Mouse (Mus musculus) yolk sac, embryonic 10.5 days (tissue): ENCODE data around the gene Ncoa3.
A peak's percentile ranks its signal among the peaks of the same experiment; 100 is the strongest.
"Not testable (repeated sequence)": the region's sequence is repeated elsewhere in the genome, so short reads cannot be mapped to it uniquely, and the experiment has no call there.

Source experiments
- DNase-seq: peaks from one replicate; pipeline ENCODE4 v3.0.0-alpha.2; 2017; ENCODE audit warnings: low spot score

Gene Ncoa3

DNA sequence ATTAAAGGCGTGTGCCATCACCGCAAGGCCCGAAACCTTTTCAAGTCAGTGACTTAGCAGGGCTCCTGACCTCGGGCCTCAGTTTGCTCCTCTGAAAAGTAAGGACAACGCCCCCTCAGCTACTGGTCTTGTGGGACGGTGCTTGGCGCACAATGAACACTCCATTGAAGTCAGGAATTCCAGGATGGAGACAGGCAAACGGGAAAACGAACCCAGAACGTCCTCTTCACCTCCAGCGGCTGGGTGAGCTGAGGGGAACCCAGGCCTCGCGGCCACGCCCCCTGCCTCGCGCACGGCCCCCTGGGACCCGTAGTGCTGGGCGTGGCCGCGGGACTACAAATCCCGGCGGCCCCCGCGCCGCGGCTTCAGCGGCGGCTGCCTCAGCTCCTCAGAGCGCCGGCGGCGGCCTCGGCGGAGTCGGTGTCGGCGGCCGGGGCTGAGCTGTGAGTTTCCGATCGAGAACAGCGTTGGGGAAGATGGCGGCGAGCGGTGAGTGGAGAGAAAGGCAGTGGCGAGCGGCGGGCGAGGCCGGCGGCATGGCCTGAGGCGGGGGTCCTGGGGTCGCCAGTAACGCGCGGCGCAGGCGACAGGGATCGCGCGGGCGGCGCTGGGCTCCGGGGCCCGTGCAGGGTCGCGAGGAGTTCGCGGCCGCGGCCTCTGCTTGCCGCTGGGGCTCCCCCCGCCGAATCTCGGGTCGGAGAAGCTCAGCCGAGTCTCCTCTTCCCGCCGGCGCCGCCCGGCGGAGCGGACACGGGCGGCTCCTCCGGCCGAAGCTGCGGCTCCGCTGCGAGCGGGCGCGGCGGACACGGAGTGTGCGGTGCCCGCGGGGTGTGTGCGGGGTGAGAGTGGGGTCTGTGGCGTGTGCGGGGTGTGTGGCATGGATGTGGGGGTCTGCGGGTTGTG is at the start of gene Ncoa3:
TSS of gene Ncoa3 (plus strand) at position 367 of the 903 bp plus-strand sequence.
- DNase-seq, result peak; percentile 90

DNA sequence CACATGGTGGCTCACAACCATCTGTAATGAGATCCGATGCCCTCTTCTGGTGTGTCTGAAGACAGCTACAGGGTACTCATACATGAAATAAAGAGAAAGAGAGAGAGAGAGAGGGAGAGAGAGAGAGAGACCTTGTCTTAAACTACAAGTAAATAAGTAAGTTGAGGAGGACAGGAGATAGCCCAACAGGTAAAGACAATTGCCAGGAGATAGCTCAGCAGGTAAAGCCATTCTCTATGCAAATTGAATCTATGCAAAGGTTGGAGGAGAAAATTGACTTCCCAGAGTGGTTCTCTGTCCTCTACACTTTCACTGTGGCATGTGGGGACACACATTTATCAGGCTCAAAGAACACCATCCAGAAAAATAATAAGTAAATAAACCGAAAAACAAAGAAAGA is 49.3 kb upstream of the Ncoa3 start:
- DNase-seq, result no peak

DNA sequence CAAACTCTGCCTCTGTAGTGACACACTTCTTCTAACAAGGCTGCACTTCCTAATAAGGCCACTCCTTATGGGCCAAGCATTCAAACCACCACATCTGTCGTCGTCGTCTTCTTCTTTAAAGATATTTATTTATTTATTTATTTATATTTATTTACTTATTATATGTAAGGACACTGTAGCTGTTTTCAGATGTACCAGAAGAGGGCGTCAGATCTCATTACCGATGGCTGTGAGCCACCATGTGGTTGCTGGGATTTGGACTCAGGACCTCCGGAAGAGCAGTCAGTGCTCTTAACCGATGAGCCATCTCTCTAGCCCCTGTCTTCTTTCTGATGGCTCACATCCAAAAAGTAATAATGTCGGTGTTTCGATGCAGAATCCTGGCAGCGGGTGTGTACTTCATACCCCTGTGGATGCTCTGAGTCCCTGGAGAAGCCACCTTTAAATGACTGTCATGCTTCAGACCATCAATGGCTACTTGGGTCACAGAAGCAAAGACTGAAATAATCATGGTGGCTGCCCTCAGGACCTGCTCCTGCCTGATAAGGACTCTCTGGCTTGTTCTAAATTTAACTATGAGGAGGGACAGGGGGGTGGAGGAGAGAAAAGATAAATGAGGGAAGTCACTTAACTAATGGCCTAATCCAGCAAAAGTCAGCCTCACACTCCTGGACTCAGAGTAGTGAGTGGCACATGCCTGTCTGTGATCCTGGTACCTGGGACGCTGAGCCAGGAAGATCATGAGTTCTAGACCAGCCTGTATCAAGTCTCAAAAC is 47.7 kb upstream of the Ncoa3 start:
- no peak for DNase-seq

DNA sequence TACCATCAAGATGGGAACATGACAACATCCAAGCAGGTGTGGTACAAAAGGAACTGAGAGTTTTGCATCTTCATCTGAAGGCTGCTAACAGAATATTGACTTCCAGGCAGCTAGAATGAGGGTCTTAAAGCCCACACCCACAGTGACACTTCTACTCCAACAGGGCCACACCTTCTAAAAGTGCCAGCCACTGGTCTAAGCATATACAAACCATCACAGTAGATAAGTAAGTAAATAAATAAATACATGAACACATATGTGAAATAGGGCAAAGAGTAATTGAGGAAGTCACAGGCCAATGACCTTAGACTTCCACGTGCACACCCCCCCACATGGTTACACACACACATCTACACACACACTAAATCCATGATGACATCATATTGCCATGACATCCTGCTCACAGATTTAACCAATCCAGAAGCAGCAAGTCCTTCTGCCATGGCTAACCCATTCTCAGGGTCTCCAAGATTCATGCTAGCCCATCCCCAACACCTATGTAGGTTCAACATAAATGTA is 46.3 kb upstream of the Ncoa3 start:
- DNase-seq, result no peak

DNA sequence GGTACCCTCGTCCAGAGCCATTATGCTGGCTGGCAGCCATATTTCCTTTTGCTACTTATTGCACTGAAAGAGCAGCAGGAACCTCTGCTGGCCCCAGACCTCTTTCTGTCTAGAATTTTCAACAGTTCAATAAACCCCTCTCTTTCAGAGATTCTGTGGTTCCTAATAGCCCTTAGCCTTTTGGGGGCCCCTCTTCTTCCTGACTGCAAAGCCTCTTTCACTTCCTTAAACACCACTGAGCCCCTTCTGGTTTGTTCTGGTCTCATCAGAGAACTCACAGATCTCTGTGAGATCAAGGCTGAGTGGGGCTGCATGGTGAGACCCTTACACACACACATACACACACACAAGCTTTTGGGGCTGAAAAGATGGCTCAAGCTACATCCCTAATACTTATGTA is 44.4 kb upstream of the Ncoa3 start:
- DNase-seq, result no peak

DNA sequence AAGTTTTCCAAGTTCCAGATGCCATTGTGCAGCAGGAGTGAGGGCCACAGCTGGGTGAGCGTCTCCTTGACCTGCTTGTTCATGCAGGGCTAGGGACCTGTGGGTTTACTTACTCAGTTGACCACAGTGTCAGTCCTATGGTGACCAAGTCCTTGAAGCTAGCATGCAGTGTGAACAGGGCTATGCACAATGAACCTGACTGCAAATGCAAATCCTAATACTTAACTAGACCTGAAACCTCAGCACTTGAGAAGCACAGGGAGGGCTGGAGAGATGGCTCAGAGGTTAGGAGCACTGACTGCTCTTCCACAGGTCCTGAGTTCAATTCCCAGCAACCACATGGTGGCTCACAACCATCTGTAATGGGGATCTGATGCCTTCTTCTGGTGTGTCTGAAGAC is 43.7 kb upstream of the Ncoa3 start:
- DNase-seq, result not testable (repeated sequence)

DNA sequence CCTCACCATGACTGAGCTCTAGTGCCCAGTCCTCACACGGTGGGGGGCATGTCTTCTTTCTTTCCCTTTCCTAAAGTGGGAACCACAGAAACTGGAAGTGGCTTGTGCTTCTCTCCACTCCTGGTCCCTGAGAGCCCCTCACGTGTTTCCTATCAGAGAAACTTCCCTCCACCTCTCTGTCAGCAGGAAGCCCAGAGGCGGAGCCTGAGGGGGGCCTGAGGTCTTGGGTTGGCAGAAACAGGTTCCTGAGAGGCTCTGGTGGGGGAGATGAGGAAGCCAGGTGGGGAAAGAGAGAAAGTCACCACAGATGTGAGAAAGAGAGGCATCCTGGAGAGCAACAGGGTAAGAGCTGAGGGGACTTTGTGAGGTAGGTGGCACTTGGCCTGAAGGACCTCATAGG is 42.7 kb upstream of the Ncoa3 start:
- no peak for DNase-seq

DNA sequence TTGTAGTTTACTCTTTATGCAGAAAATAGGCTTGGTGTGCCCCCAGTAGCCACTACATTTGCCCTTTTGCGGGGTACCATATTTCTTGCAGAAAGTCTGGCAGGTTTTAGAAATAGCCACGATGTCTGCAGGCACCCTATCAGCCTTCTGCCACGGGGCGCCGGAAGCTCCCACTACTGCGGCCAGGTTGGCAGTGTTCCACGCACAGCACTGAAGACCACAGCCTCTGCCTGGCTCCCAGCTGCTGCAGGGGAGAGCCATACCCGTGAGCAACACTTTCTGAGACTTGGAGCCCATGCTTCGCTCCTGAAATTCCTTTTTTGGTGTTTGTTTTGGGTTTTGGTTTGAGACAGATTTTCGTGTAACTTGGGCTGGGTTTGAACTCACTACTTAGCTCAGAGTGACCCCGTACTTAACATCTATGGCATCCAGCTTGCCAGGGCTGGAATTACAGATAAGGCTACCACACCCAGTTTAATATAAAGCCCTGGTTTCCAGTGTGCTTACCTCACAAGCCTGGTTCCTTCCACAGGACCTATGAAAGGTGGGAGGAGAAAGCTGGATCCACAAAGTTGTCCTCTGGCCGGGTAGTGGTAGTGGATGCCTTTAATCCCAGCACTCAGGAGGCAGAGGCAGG is 40.9 kb upstream of the Ncoa3 start:
- no peak for DNase-seq

DNA sequence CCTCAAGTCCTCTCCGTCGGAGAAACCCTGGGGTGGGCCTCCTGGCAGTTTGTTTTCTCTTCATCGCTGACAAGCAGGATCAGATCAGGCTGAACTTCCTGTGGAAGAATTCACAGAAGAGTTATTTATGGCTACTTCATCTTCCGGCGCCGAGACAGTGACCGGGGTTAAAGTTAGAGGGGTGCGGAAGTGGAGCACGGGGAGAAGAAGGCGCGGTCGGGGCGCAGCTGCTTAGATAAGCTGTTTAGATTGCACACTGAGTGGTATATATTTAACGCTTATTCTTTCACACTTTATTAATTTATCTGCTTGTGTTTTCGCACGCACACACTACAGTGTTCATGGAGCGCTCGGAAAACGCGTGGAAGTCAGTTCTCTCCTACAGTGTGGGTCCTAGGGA is 37.6 kb upstream of the Ncoa3 start:
- DNase-seq, result no peak

DNA sequence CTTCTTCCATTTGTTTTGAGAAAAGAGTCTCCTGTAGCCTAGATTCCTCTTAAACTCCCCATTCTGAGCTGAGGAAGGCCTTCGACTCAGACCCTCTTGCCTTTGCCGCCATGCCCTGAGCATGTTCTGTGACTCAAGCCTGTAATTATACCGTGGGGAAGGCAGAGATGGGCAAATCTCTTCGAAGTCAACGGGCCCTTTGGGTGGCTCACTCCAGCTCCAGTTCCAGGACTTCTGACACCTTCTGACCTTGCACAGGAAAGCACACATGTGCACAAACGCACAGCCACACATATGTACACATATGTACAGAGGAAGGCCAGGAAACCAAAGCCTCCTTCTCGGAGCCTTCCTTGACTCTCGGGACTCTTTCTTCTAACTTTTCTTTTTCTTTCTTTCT is 37.0 kb upstream of the Ncoa3 start:
- DNase-seq, result no peak

DNA sequence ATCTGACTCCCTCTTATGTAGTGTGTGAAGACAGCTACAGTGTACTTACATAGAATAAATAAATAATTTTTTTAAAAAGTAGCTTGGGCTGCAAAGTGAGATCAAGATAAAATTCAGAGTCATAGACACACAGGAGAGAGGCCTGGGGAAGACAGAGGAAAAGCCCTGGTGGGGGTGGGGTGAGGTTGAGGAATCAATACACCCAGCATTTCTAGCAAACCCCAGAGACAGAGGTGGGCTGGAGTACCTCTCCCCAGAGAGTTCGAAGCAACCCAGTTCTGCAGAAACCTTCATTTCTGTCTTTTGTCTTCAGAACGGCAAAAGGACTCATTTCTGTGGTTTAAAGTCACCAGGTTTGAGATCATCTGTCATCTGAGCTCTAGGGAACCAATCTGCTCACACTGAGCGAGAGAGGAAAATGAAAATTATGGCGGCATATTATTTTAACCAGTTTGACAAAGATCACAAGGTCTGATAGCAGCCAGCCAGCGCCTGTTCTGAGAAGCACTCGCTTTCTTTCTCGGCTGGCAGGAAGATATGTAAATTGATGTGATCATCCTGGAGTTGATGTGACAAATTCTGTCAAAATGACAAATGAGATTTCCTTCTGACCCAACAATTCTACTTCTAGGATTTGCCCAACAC is 36.2 kb upstream of the Ncoa3 start:
- no peak for DNase-seq

DNA sequence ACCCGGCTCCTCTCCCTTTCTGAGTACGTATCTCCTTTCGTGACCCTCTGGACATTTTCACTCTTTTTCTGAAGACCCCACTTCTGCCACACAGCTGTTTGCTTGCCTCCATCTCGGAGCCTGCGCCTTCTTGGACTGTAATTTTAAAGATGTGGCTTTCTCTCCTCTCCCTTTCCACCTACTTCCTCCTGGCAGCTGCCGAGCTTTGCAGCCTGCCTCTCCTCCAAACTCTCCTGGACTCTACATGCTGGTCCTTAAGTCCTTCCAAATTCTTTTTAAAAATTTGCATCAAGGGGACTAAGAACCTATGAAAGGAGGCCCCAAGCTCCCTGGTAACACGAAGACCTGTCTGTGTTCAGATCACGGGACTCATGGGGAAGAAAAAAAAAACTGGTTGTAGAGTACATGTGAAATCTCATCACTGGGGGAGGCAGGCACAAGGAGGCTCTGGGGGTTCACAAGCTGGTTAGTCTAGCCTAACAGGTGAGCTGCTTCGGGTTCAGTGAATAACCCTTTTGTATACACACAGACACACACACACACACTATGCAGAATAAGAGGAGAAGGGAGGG is 35.1 kb upstream of the Ncoa3 start:
- DNase-seq, result no peak

DNA sequence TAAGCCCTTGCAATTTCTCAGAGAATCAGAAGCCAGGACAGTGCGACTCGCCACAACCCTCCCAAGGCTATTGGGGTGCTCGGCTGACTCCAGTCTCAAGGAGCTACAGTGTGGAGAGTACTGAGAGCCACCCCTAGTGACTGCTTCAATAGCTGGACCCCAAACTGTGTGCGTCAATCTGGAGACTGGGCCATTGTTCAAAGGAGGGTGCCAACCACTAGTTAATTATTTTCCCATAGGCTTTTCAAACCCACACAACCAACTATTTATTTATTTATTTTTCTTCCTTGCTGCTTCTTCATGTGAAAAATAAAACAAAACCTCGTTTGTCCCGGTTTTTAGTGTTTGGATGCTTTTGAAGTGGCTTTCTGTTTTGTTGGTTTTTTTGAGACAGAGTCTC is 33.9 kb upstream of the Ncoa3 start:
- no peak for DNase-seq

DNA sequence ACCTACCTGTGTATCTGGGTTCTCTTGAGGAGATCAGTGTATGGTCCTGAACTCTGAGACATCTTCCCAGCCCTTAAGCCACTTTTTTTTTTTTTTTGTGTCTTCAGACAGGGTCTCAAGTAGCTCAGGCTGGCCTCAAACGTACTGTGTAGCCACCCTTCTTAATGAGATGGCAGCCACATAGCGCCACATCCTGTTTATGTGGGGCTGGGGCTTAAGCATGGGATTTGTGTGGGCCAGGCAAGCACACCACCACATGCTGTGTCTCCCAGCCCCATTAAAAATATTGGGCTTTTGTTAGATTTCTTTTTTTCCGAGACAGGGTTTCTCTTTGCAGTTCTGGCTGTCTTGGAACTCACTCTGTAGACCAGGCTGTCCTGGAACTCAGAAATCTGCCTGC is 31.7 kb upstream of the Ncoa3 start:
- no peak for DNase-seq

DNA sequence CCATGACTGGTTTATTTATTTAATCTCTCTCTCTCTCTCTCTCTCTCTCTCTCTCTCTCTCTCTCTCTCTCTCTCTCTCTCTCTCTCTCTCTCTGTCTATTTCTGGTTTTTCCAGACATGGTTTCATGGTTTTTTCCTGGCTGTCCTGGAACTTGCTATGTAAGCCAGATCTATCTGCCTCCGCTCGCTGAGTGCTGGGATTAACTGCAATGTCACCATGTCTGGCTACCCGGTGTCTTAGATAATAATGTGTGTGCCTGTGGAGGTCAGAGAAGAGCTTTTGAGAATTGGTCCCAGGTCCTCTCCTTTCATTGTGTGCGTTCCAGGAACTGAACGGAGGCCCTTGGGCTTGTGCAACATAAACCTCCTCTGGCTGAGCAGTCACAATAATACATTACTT is 29.6 kb upstream of the Ncoa3 start:
- DNase-seq, result no peak

DNA sequence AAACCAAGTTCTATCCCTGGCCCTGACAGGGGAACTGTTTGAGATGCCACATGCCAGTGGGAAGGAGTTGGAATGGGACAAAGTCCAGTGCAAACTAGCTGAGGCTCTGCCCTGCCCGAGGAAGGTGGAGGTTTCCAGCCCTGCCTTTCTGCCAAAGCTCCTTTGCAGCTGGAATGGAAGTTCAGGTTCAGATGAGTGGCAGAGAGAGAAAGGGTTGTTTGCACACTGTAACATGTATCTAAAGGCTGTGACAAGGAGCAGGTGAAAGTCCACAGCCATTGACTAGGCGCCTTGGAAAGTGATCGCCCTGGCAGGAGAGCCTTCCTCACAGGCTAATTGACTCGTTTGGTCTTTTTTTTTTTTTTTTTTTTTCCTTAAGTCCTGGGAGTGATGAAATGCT is 28.3 kb upstream of the Ncoa3 start:
- DNase-seq, result peak; percentile 61

DNA sequence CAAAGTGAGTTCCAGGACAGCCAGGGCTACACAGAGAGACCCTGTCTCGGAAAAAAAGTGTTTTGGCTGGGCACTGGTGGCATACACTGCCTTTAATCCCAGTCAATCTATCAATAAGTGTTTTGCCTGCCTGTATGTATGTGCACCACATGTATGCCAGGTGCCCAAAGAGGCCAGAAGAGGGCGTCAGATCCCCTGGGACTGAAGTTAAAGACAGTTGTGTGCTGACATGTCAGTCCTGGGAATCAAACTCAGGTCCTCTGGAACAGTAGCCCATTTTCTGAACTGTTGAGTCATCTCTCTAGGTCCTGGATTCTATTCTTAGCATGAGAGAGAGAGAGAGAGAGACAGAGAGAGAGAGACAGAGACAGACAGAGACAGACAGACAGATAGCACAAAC is 25.4 kb upstream of the Ncoa3 start:
- DNase-seq, result no peak

DNA sequence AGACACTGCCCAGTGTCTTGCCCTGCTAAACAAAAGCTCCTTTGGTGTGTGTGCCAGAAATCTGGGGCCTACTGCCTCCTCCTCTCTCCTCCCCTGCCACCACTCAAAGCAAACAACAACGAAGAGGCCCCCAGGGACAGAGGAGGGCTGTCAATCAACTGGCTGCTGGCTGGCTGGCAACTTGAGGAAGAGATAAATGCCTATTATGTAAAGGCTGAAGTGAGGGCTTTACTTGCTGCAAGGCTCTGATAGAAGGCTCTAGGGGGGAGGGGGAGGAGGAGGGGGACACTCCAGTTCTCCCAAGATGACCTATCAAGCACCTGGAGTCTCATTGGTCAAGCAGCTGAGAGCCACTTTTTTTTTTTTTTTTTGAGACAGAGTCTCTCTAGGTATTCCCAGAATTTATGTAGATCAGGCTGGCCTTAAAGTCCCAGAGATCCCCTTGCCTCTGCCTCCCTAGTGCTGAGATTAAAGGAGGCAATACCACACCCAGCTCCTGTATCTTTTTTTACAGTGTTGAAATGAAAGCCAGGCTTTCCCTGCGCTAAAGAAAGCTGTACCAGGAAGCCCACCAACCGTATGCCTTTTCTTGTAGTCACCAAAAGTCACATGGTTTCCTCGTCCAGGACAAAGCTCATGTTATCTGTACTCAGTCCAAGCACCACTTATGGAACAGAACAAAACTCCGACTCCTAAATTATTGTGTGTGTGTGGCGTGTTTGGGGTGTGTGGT is 24.4 kb upstream of the Ncoa3 start:
- peak; percentile 68 for DNase-seq

DNA sequence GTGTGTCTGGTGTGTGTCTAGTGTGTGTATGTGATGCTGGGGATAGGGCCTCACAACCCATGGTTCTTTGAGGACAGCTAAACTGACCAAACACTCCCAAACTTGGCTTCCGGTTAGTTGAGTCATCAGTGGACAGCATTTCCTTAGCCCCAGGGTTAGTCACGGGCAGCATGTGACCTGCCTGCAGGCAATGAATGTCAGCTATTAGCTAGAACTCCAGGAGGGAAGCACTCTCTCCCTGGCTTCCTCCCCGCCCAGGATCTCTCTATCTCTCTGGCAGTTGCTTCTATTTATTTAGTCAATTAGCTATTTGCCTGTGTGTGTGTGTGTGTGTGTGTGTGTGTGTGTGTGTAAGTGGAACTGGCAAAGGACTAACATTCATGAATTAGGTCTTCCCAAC is 23.6 kb upstream of the Ncoa3 start:
- DNase-seq, result peak; percentile 81

DNA sequence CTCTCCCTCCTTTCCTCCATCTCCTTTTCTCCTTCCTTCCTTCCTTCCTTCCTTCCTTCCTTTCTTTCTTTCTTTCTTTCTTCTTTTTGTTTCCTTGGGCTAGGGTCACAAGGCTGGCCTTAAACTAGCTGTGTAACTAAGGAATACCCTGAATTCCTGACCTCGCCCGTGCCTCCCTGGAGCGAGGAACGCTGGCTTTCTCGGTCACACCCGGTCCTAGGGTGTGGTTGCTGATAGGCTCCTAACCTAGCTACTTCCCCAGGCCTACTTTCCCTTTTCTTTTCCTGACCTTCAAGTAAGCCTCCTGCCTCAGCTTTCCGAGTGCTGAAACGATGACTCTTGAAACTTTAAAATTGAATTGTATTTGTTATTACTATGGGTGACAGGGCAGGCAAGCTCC is 23.0 kb upstream of the Ncoa3 start:
- DNase-seq, result peak; percentile 62

DNA sequence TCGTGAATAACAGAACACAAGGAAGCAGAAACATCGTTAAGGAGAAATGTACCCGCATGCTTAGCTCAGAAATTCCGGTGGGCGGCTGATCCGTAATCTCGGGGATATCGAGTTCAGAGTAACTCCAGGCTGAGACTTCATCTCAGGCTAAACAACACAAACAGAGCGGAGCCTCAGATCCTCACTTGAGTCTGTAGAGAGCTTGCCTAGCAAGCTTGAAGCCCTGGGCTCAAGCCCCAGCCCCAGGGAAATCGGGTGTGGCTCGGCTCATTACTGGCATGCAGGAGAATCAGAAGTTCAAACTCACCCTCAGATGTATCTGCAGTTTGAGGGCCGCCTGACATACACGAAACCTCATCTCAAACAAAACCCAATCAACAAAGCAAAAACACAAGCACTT is 22.5 kb upstream of the Ncoa3 start:
- no peak for DNase-seq
